Mouse (Mus musculus) bone marrow macrophage, adult 2 months (primary cell): ENCODE data around the gene Adcy6.

Source experiments
- CTCF ChIP-seq: IDR thresholded peaks from 2 replicates; pipeline ENCODE4 v1.5.1; 2012; ENCODE audit warnings: low read depth, mild to moderate bottlenecking, low read length, moderate library complexity
- POLR2A ChIP-seq: IDR thresholded peaks from 2 replicates; pipeline ENCODE4 v1.6.1; 2012; ENCODE audit warnings: mild to moderate bottlenecking, low read depth, low read length, borderline replicate concordance

- TF ChIP-seq CTCF (no peak), POLR2A (no peak)
Observed at GRCm38 (mm10) chr15:98628589-98629254, 18.8 kb upstream of the Adcy6 start.
